Mouse (Mus musculus): ENCODE measurements around the gene 1110051M20Rik. TPM values are rescaled to one million over a fixed set of nuclear protein-coding genes. Genes with fewer than 3 reads are reported as not detected.

The 1110051M20Rik gene
- polyA plus RNA-seq, 1 experiment from 2014 or later = 27.0 TPM

DNA sequence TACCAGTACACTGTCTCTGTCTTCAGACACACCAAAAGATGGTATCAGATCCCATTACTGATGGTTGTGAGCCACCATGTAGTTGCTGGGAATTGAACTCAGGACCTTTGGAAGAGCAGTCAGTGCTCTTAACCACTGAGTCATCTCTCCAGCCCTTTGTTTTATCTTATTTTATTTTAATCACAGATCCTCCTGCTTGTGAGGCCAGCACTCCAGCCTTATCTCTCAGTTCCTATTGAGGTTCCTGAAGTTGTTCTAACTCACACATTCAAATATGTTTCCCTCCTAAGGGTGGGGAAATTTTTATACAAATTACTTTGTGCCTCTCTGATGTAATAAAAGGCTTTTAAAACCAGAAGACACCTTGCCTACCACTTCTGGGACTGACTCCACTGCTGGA lies 137.9 kb downstream of the 1110051M20Rik start:
- H3K9ac ChIP-seq (replicated peaks; ENCODE audit: low read depth) = no peak overlapping the region
- TF ChIP-seq CTCF (IDR thresholded peaks at IDR 0.05) = no peak
- no peak for TF ChIP-seq EP300 (IDR thresholded peaks at IDR 0.05)

GRCm38 (mm10) chr2:91305926-91306325 lies 138.6 kb downstream of the 1110051M20Rik start:
- H3K9me3 ChIP-seq (ENCODE audit: low read length) = no peaks in the 10 kb centered on the region
- H3K4me2 ChIP-seq (replicated peaks; ENCODE audit: low read depth, low read length) = no peak overlapping the region
- H3K9ac ChIP-seq (replicated peaks; ENCODE audit: low read depth) = no peak overlapping the region
- no peaks in the 10 kb centered on the region for H3K27me3 ChIP-seq (replicated peaks; ENCODE audit: insufficient read depth, low read length)
- H3K4me1 ChIP-seq (ENCODE audit: insufficient read depth, low read depth, low read length) = no peaks in the 10 kb centered on the region
- 94% methylated on average over 9 of the region's 9 CpGs for WGBS
- H3K4me3 ChIP-seq (ENCODE audit: low read depth, low read length) = no peak overlapping the region
- DNase-seq (ENCODE audit: low spot score) (no peak), ATAC-seq (no peak)
- H3K27ac ChIP-seq (ENCODE audit: low read length) = no peak overlapping the region
- no peak for TF ChIP-seq CTCF (IDR thresholded peaks at IDR 0.05)
- TF ChIP-seq EP300 (IDR thresholded peaks at IDR 0.05) = no peak
- no peaks in the 10 kb centered on the region for H3K36me3 ChIP-seq (ENCODE audit: insufficient read depth, low read length)

More for the DNA sequence above, 137.9 kb downstream of the 1110051M20Rik start:
- H3K4me3 ChIP-seq (ENCODE audit: low read depth, low read length) = no peak overlapping the region
- ATAC-seq = no peak
- DNase-seq (ENCODE audit: low spot score) = no peak
- no peaks in the 10 kb centered on the region for H3K4me1 ChIP-seq (ENCODE audit: insufficient read depth, low read depth, low read length)
- no peak overlapping the region for H3K27ac ChIP-seq (ENCODE audit: low read length)
- H3K4me2 ChIP-seq (replicated peaks; ENCODE audit: low read depth, low read length) = no peak overlapping the region
- H3K27me3 ChIP-seq (replicated peaks; ENCODE audit: insufficient read depth, low read length) = no peaks in the 10 kb centered on the region
- H3K9me3 ChIP-seq (ENCODE audit: low read length) = no peaks in the 10 kb centered on the region
- H3K36me3 ChIP-seq (ENCODE audit: insufficient read depth, low read length) = no peaks in the 10 kb centered on the region

DNA sequence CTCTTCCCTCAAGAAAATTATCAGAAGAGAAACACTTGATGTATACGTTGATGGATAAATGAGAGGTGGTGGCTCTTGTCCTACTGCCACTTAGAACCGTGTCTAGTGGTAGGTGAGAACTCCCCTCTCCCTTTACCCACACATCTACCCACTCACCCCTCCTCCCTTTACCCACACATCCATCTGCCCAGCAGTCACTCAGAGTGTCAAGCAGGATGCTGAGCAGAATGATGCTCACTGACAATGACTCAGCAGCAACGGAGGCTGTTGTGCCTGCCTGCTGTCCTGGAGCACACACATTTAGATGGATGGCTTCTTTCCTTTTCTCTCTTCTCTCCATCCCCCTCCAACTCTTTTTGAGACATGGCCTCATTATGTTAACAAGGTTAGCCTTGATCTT lies 141.7 kb downstream of the 1110051M20Rik start:
- no peaks in the 10 kb centered on the region for H3K27me3 ChIP-seq (replicated peaks; ENCODE audit: insufficient read depth, low read length)
- no peak for DNase-seq (ENCODE audit: low spot score)
- H3K4me1 ChIP-seq (ENCODE audit: insufficient read depth, low read depth, low read length) = no peaks in the 10 kb centered on the region
- ATAC-seq = no peak
- H3K4me3 ChIP-seq (ENCODE audit: low read depth, low read length) = no peak overlapping the region
- H3K9me3 ChIP-seq (ENCODE audit: low read length) = no peaks in the 10 kb centered on the region
- WGBS = 46% methylated on average over 3 of the region's 3 CpGs
- H3K36me3 ChIP-seq (ENCODE audit: insufficient read depth, low read length) = no peaks in the 10 kb centered on the region
- H3K27ac ChIP-seq (ENCODE audit: low read length) = 0 out of 2 replicates have a peak overlapping the region, but pooled peaks have one; percentile 26
- no peak overlapping the region for H3K4me2 ChIP-seq (replicated peaks; ENCODE audit: low read depth, low read length)
- no peak overlapping the region for H3K9ac ChIP-seq (replicated peaks; ENCODE audit: low read depth)
- TF ChIP-seq CTCF (IDR thresholded peaks at IDR 0.05) (no peak), EP300 (IDR thresholded peaks at IDR 0.05) (no peak)

DNA sequence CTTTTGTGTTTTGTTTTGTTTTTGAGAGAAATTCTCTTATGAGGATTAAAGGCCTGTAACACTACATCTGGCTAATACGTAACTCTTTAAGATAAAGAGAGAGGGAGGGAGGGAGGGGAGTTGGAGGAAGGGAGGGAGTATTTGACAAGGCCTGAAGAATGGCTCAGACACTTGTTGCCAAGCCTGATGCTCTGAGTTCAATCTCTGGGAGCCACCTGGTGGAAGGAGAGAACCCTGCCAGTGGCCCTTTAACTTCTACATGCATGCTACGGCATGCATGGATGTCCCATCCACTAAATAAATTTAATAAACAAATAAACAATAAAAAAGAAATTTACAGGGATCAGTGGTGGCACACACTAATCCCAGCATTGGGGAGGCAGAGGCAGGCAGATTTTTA lies 142.7 kb downstream of the 1110051M20Rik start:
- Histone ChIP-seq H3K4me3 (ENCODE audit: low read depth, low read length) (no peak overlapping the region), H3K9me3 (ENCODE audit: low read length) (no peaks in the 10 kb centered on the region), H3K36me3 (ENCODE audit: insufficient read depth, low read length) (no peaks in the 10 kb centered on the region), H3K4me1 (ENCODE audit: insufficient read depth, low read depth, low read length) (no peaks in the 10 kb centered on the region), H3K9ac (replicated peaks; ENCODE audit: low read depth) (no peak overlapping the region), H3K27ac (ENCODE audit: low read length) (peak overlapping the region; percentile 47; the same call in 1 of the 2 replicates), H3K4me2 (replicated peaks; ENCODE audit: low read depth, low read length) (no peak overlapping the region), H3K27me3 (replicated peaks; ENCODE audit: insufficient read depth, low read length) (no peaks in the 10 kb centered on the region)
- ATAC-seq (no peak), DNase-seq (ENCODE audit: low spot score) (no peak)
- 65% methylated on average over 2 of the region's 2 CpGs for WGBS
- TF ChIP-seq EP300 (IDR thresholded peaks at IDR 0.05) (no peak), CTCF (IDR thresholded peaks at IDR 0.05) (peak; percentile 22)

DNA sequence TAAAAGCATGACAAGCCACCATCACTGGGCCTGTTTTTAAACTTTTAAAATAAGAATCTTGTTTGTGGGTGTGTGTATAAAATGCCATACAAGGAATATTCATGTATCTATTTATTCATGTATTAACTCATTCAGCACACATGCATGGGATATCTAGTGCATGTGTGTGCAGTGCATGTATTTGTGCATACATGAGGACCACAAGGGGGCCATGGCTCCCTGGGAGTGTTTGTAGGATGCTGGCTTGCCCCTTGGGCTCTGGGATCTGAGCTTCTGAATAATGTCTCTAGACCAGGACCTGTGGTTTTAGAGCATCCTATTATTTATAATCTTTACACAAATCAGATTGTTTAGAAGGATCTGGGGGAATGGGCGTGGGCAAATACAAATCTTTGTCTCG lies 143.7 kb downstream of the 1110051M20Rik start:
- no peaks in the 10 kb centered on the region for H3K4me1 ChIP-seq (ENCODE audit: insufficient read depth, low read depth, low read length)
- WGBS = 91% methylated on average over 2 of the region's 2 CpGs
- H3K27ac ChIP-seq (ENCODE audit: low read length) = no peak overlapping the region
- TF ChIP-seq CTCF (IDR thresholded peaks at IDR 0.05) (peak; percentile 56), EP300 (IDR thresholded peaks at IDR 0.05) (no peak)
- no peak overlapping the region for H3K4me2 ChIP-seq (replicated peaks; ENCODE audit: low read depth, low read length)
- H3K9ac ChIP-seq (replicated peaks; ENCODE audit: low read depth) = no peak overlapping the region
- no peak overlapping the region for H3K4me3 ChIP-seq (ENCODE audit: low read depth, low read length)
- no peaks in the 10 kb centered on the region for H3K27me3 ChIP-seq (replicated peaks; ENCODE audit: insufficient read depth, low read length)
- no peak for DNase-seq (ENCODE audit: low spot score)
- H3K36me3 ChIP-seq (ENCODE audit: insufficient read depth, low read length) = no peaks in the 10 kb centered on the region
- no peak for ATAC-seq
- no peaks in the 10 kb centered on the region for H3K9me3 ChIP-seq (ENCODE audit: low read length)

DNA sequence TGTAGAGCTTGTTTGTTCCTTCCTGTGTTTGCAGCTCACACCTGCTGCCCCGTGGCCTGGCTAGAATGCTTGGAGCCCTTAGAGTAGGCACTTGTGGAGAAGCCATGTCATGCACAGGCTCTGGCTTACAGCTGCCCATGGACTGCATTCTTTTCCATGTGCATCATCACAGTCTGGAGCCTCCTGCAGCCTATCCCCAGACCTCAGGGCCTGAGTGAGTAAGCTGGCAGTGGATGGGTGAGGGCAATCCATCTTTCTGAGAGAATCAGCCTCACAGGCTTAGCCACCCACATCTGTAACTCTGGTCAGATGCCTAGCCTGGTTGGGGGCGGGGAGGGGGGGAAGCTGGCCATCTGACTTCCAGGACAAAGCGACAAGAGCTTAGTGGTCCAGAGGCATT lies 145.3 kb downstream of the 1110051M20Rik start:
- ATAC-seq = peak; percentile 97
- H3K4me3 ChIP-seq (ENCODE audit: low read depth, low read length) = no peak overlapping the region
- no peaks in the 10 kb centered on the region for H3K36me3 ChIP-seq (ENCODE audit: insufficient read depth, low read length)
- H3K27ac ChIP-seq (ENCODE audit: low read length) = peak overlapping the region; percentile 59
- no peaks in the 10 kb centered on the region for H3K27me3 ChIP-seq (replicated peaks; ENCODE audit: insufficient read depth, low read length)
- H3K4me1 ChIP-seq (ENCODE audit: insufficient read depth, low read depth, low read length) = no peaks in the 10 kb centered on the region
- no peaks in the 10 kb centered on the region for H3K9me3 ChIP-seq (ENCODE audit: low read length)
- peak; percentile 80 for DNase-seq (ENCODE audit: low spot score)
- H3K9ac ChIP-seq (replicated peaks; ENCODE audit: low read depth) = no peak overlapping the region
- no peak overlapping the region for H3K4me2 ChIP-seq (replicated peaks; ENCODE audit: low read depth, low read length)
- no peak for TF ChIP-seq EP300 (IDR thresholded peaks at IDR 0.05)
- no peak for TF ChIP-seq CTCF (IDR thresholded peaks at IDR 0.05)
- WGBS = 43% methylated on average over 3 of the region's 3 CpGs

GRCm38 (mm10) chr2:91295895-91296294 lies 148.6 kb downstream of the 1110051M20Rik start:
- ATAC-seq = no peak
- TF ChIP-seq EP300 (IDR thresholded peaks at IDR 0.05) = no peak
- no peak for TF ChIP-seq CTCF (IDR thresholded peaks at IDR 0.05)
- H3K27me3 ChIP-seq (replicated peaks; ENCODE audit: insufficient read depth, low read length) = no peaks in the 10 kb centered on the region
- H3K9ac ChIP-seq (replicated peaks; ENCODE audit: low read depth) = no peak overlapping the region
- no peaks in the 10 kb centered on the region for H3K36me3 ChIP-seq (ENCODE audit: insufficient read depth, low read length)
- DNase-seq (ENCODE audit: low spot score) = no peak
- no peaks in the 10 kb centered on the region for H3K4me1 ChIP-seq (ENCODE audit: insufficient read depth, low read depth, low read length)
- no peak overlapping the region for H3K4me3 ChIP-seq (ENCODE audit: low read depth, low read length)
- no peak overlapping the region for H3K27ac ChIP-seq (ENCODE audit: low read length)
- H3K4me2 ChIP-seq (replicated peaks; ENCODE audit: low read depth, low read length) = no peak overlapping the region
- no peaks in the 10 kb centered on the region for H3K9me3 ChIP-seq (ENCODE audit: low read length)
- WGBS = 90% methylated on average over 5 of the region's 5 CpGs

Measured in lung, postnatal 0 days (tissue).